Mouse (Mus musculus) ES-Bruce4 (cell line): ENCODE results near the gene Tbc1d13.

Experiments
- EP300 ChIP-seq: IDR thresholded peaks from 2 replicates; pipeline ENCODE4 v1.6.1; 2011; ENCODE audit warnings: low read depth, low read length; ENCODE audit not compliant: insufficient read depth
- POLR2A ChIP-seq: IDR thresholded peaks from one replicate; pipeline ENCODE4 v1.8.1; 2011; ENCODE audit warnings: low read length; ENCODE audit not compliant: insufficient read depth

DNA sequence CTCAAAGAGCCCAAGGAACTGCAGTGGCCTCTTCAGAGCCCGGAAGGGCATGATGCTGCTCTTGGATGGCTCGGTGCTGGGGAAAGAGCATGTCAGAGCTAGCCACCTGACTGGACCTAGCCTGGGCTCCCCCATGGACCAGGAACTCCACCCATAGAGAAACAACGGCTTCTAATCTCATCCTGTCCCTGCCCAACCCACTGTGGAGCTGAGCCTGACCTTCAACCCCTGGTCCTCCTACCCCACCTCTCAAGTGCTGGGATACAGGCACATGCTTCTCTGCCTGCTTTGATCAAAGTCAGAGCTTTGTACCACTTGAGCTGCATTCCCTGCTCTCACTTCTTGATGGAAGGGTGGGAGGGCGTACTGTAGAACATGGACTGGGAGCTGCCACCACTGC lies 25.3 kb upstream of the Tbc1d13 start:
- TF ChIP-seq POLR2A (no peak), EP300 (no peak)
